Mouse (Mus musculus) cerebellum, postnatal 14 days (tissue): ENCODE results near the gene Aif1l.
A peak's percentile ranks its signal among the peaks of the same experiment; 100 is the strongest.

Experiments used
- DNase-seq, 2 experiments: peaks; one replicate each; pipeline ENCODE4 v3.0.0; 2021; ENCODE audit warnings: mixed read lengths in 2 of 2

The Aif1l gene

GRCm38 (mm10) chr2:31952725-31953124, 2.8 kb downstream of the Aif1l start:
- DNase-seq = no peak

- no peak for DNase-seq
Measured at GRCm38 (mm10) chr2:31953687-31954086, 3.7 kb downstream of the Aif1l start.

- peak; percentile 31 to 45 for DNase-seq
Measured at GRCm38 (mm10) chr2:31954779-31955181, 4.8 kb downstream of the Aif1l start.

GRCm38 (mm10) chr2:31955686-31956085, 5.7 kb downstream of the Aif1l start:
- no peak for DNase-seq

- no peak for DNase-seq
Measured at GRCm38 (mm10) chr2:31957211-31957610, 7.3 kb downstream of the Aif1l start.

GRCm38 (mm10) chr2:31960986-31961385, 11.0 kb downstream of the Aif1l start:
- no peak for DNase-seq

- DNase-seq = no peak
Measured at GRCm38 (mm10) chr2:31961791-31962222, 11.9 kb downstream of the Aif1l start.

- peak; percentile 71 to 78 for DNase-seq
Measured at GRCm38 (mm10) chr2:31962501-31963224, 12.7 kb downstream of the Aif1l start.

GRCm38 (mm10) chr2:31963491-31963890, 13.6 kb downstream of the Aif1l start:
- DNase-seq = peak; percentile 56 to 69

- no peak for DNase-seq
Measured at GRCm38 (mm10) chr2:31964191-31964590, 14.3 kb downstream of the Aif1l start.

GRCm38 (mm10) chr2:31965110-31965509, 15.2 kb downstream of the Aif1l start:
- DNase-seq = peak in 1 of 2 experiments; percentile 60

- DNase-seq = no peak
Measured at GRCm38 (mm10) chr2:31966801-31967200, 16.9 kb downstream of the Aif1l start.

- DNase-seq = no peak
Measured at GRCm38 (mm10) chr2:31972589-31972988, 22.6 kb downstream of the Aif1l start.

- peak; percentile 99 to 100 for DNase-seq
Measured at GRCm38 (mm10) chr2:31974141-31974808, 24.3 kb downstream of the Aif1l start, which contains the start of gene Nup214. Gene Nup214 (plus strand): TSS chr2:31974436.

GRCm38 (mm10) chr2:31974809-31975371, 25.0 kb downstream of the Aif1l start:
- no peak for DNase-seq

- DNase-seq = no peak
Measured at GRCm38 (mm10) chr2:31987774-31988173, 37.8 kb downstream of the Aif1l start.

- DNase-seq = no peak
Measured at GRCm38 (mm10) chr2:31990961-31991360, 41.0 kb downstream of the Aif1l start.

GRCm38 (mm10) chr2:31994896-31995295, 45.0 kb downstream of the Aif1l start:
- DNase-seq = no peak

GRCm38 (mm10) chr2:31996060-31996459, 46.1 kb downstream of the Aif1l start:
- DNase-seq = no peak

GRCm38 (mm10) chr2:31997539-31997938, 47.6 kb downstream of the Aif1l start:
- no peak for DNase-seq

GRCm38 (mm10) chr2:31998443-31998842, 48.5 kb downstream of the Aif1l start:
- no peak for DNase-seq

- no peak for DNase-seq
Measured at GRCm38 (mm10) chr2:32008311-32008710, 58.4 kb downstream of the Aif1l start.

- no peak for DNase-seq
Measured at GRCm38 (mm10) chr2:32008716-32009115, 58.8 kb downstream of the Aif1l start.

- no peak for DNase-seq
Measured at GRCm38 (mm10) chr2:32019704-32020103, 69.8 kb downstream of the Aif1l start.
